Mouse (Mus musculus) cortical plate, adult 2 months (tissue): ENCODE data around the gene Gale. TPM values are rescaled to one million over a fixed set of nuclear protein-coding genes. Genes with fewer than 3 reads are reported as not detected.
"Not testable (repeated sequence)": the region's sequence is repeated elsewhere in the genome, so short reads cannot be mapped to it uniquely, and the experiment has no call there.

Experiments
- H3K27ac ChIP-seq: fragments of 200-500 bp; 2 replicates; pipeline ENCODE4 v1.5.1; 2012; ENCODE audit warnings: low read length, control low read depth, inconsistent platforms; ENCODE audit not compliant: insufficient read depth
- H3K4me1 ChIP-seq: fragments of 200-500 bp; 2 replicates; pipeline ENCODE4 v1.6.1; 2011; ENCODE audit warnings: low read length; ENCODE audit not compliant: control insufficient read depth, insufficient read depth
- H3K4me3 ChIP-seq: fragments of 200-500 bp; 2 replicates; pipeline ENCODE4 v1.5.1; 2011; ENCODE audit warnings: mild to moderate bottlenecking, low read length, control low read depth; ENCODE audit not compliant: insufficient read depth
- CTCF ChIP-seq: fragments of 200-500 bp; IDR thresholded peaks from 2 replicates; pipeline ENCODE4 v1.5.1; 2011; ENCODE audit warnings: mild to moderate bottlenecking, control low read depth, low read length; ENCODE audit not compliant: insufficient read depth; ENCODE audit errors: extremely low read depth
- POLR2A ChIP-seq: fragments of 200-500 bp; IDR thresholded peaks from 2 replicates; pipeline ENCODE4 v1.6.1; 2011; ENCODE audit warnings: mild to moderate bottlenecking, low read length, control low read depth; ENCODE audit not compliant: insufficient read depth; ENCODE audit errors: extremely low read depth
- polyA plus RNA-seq: library from polyadenylated mRNA; depleted of rRNA; stranded (reverse); fragments of >200 nt; gene quantifications from 2 replicates; pipeline ENCODE4 v1.2.3, GENCODE M21; 2012

Gale gene
- polyA plus RNA-seq, 1 experiment = 35.9 TPM

DNA sequence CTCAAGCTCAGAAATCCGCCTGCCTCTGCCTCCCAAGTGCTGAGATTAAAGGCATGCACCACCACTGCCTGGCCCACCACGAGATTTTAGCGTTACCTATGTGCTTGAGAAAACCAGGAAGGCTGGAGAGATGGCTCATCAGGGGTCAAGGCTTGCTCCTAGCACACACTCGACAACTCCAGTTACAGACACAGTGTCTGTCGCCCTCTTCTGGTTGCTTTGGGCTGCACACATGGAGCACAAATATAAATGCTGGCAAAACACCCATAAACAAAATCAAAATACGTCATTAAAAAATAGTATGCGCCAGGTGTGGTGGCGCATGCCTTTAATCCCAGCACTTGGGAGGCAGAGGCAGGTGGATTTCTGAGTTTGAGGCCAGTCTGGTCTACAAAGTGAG, 22.5 kb upstream of the Gale start:
- not testable (repeated sequence) for H3K4me1 ChIP-seq, H3K27ac ChIP-seq, H3K4me3 ChIP-seq
- peak; percentile 27 for TF ChIP-seq CTCF

DNA sequence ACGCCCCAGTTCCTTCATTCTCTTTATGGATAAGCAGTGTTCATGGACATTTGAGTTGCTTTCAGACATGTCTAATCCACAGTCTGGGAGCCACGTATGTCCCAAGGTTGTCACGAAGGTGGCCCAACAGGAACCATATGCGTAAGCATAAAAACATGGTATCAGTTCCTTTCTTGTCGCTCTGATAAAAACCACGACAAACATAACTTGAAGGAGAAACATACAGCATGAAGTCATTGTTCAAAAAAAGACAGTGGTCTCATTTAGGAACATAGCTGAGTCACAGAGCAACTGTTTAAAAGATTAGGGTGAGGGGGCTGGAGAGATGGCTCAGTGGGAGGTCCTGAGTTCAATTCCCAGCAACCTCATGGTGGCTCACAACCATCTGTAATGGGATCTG, 21.3 kb upstream of the Gale start:
- no peak overlapping the region for H3K27ac ChIP-seq
- TF ChIP-seq POLR2A (no peak), CTCF (no peak)
- no peaks in the 10 kb centered on the region for H3K4me1 ChIP-seq
- H3K4me3 ChIP-seq = no peak overlapping the region

DNA sequence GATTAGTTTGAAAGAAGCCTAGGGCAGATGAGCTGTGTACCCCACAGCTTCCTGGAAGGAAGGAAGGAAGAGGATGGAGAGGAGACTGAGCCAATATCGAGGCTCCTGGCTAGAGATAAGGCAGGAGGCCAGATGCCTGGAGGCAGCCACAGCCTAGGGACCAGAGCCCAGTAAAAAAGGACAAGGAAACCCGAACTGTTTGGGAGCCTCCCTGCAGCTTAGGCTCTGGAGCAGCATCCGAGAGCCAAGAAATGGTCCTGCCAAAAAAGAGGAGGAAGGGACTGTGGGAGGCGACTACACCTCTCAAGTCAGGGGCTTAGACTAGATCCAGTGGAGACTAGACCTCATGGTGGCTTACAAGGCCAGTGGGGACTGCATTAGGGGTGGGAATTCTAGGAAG, 20.1 kb upstream of the Gale start:
- no peak for TF ChIP-seq POLR2A
- no peak for TF ChIP-seq CTCF
- no peaks in the 10 kb centered on the region; the same call in 1 of the 2 replicates for H3K4me1 ChIP-seq
- H3K4me3 ChIP-seq = no peak overlapping the region
- H3K27ac ChIP-seq = no peak overlapping the region

DNA sequence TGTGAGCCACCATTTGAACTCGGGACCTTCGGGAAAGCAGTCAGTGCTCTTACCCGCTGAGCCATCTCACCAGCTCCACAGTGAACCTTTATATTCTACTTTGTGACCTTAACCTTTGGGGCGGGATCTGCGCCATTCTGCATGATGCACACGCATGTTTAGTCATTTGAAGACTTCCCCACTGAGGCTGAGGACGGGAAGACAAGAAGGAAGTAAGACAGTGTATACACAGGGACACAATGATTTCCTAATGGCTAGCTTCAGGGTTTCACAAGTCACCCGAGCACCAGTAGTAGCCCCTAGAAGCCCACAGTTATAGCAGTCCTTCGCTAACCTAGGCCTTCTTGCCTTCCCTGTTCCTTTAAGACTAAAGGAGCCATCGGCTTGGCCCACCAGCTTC, 17.8 kb upstream of the Gale start:
- Histone ChIP-seq H3K4me3 (peak overlapping the region; percentile 79; the same call in 1 of the 2 replicates), H3K27ac (no peak overlapping the region), H3K4me1 (peaks cover 3% of the 10 kb centered on the region)
- TF ChIP-seq POLR2A (no peak), CTCF (no peak)

DNA sequence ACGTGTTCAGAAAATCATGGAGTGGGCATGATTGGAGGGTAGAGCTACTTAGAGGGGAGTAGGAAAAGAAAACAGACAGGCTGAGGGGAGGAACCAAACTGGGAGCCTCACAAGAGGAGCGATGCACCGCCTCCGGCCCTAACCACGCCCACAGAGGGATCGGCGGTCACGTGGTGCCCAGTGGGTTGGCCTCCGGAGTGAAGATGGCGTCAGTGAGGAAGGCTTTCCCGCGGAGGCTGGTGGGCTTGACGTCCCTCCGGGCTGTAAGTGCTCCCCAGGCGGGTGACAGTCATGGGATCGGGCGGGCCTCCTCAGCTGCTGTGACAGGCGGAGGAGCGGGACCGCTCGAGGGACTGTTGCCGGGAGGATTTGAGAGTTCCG, 17.3 kb upstream of the Gale start, which contains the start of gene Hmgcl:
Gene Hmgcl, plus strand, starts transcription at position 171 of the 381 bp plus-strand sequence.
- Histone ChIP-seq H3K4me3 (peak within 1 kb of the TSS; percentile 79), H3K27ac (peak within 1 kb of the TSS; percentile 17; the same call in 1 of the 2 replicates), H3K4me1 (peaks cover 3% of the 10 kb centered on the region)
- TF ChIP-seq CTCF (no peak), POLR2A (peak; percentile 98)

DNA sequence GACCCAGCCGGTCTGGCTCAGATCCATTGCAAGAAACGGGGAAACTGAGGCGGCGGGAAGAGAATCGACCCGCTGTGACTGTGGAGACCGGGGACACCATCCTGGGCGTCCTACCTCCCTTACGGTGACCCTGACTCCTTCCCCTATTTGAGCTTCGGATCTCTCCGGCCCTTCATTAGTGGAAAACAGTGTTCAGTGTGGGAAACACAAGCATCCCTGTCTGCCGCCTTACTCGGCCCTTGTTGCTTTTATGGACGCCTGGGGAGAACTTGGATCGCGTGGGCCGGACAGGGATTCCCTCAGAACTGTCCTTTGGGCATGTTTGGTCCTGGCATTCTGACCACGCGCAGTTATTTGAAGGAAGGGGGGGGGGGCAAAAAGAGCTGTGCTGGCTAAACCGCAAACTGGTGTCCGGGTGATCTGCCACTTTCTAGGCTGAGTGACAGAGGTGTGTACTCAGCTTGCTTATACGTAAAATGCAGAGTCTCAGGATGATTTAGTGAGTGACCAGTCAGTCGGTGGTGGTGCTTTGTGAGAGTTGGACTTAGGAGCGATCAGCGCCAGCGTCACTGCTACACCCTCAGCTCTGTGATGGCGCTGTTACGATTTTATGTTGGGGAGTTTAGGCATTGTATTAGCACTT, 16.7 kb upstream of the Gale start:
- TF ChIP-seq CTCF (no peak), POLR2A (no peak)
- peak overlapping the region; percentile 79 for H3K4me3 ChIP-seq
- peaks cover 3% of the 10 kb centered on the region for H3K4me1 ChIP-seq
- H3K27ac ChIP-seq = peak overlapping the region; percentile 17; the same call in 1 of the 2 replicates

DNA sequence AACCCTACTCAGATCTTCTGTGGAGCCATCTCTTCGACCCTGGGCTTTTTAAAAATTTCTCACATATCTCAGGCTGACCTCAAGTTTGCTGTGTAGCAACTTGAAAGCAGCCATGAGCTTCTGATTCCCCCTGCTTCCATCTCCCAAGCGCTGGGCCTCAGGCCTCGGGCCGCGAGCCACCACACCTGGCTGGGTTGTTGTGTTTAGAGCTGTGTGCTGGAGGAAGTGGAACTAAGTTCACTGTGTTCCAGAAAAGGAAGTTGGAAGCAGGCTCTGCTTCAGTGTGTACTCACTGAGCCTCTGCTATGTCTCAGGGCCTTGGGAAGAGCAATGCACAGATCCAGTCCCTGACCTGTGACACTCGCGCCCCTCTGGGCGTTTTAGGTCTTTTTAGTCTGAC, 15.4 kb upstream of the Gale start:
- no peak overlapping the region for H3K27ac ChIP-seq
- no peak overlapping the region for H3K4me3 ChIP-seq
- TF ChIP-seq CTCF (no peak), POLR2A (no peak)
- peaks cover 3% of the 10 kb centered on the region for H3K4me1 ChIP-seq

DNA sequence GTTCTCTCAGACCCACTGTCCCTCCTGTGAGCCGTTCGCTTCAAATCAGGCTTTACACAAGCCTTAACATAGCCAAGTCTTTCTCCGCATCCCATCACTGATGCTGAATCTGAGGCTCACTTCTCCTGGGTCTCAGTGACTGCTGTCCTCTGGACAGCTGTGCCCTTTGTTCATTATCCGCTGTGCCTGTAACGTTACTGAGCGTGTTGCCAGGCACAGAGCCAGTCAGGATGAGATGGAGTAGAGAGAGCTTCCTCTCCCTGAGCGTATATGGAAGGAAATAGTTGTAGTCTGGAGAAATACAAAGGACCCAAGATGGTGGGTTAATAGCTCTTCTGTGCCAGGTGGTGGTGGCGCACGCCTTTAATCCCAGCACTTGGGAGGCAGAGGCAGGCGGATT, 14.1 kb upstream of the Gale start:
- Histone ChIP-seq H3K27ac (peak overlapping the region; percentile 35; the same call in 1 of the 2 replicates), H3K4me3 (no peak overlapping the region)
- TF ChIP-seq CTCF (no peak), POLR2A (no peak)

DNA sequence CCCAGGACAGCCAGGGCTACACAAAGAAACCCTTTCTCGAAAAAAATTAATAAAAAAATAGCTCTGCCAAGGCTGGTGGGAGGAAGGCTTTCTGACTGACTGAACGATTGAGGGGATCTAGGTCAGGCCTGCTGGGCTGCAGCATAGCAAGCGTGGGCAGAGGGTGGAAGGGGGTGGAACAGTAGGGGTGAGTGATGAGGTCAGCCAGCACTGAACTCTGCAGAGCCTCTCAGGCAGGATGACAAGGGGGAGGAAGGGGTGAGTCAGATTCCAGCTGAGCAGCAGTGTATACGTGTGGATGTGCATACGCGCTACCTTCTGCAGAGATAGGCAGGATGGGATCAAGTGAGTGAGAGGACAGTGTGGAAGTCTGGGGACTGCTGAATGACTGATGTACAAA, 13.6 kb upstream of the Gale start:
- no peak overlapping the region for H3K4me3 ChIP-seq
- TF ChIP-seq CTCF = no peak
- no peak for TF ChIP-seq POLR2A
- peak overlapping the region; percentile 9; the same call in 1 of the 2 replicates for H3K27ac ChIP-seq

More for the DNA sequence above, 14.1 kb upstream of the Gale start:
- peaks cover 3% of the 10 kb centered on the region for H3K4me1 ChIP-seq

DNA sequence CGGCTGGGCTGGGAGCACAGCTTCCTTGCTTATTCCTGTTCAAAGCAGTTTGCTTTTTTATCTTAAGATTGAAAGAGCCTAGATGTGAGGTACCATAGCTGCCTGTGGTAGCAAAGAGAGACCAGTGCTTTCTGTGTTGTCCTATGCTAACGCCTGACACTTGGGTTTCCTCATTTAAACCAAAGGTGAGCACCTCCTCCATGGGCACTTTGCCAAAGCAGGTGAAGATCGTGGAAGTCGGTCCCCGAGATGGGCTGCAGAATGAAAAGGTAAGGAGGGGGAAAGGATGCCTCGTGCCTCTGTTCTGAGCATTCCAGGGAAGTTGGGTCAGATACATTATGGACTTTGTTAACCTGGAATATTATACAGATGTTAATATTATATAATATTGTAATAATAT, 13.2 kb upstream of the Gale start:
- peaks cover 3% of the 10 kb centered on the region for H3K4me1 ChIP-seq
- no peak overlapping the region for H3K4me3 ChIP-seq
- no peak overlapping the region for H3K27ac ChIP-seq
- TF ChIP-seq POLR2A (no peak), CTCF (no peak)

More for the DNA sequence above, 13.6 kb upstream of the Gale start:
- peaks cover 3% of the 10 kb centered on the region for H3K4me1 ChIP-seq
